Mouse (Mus musculus): ENCODE results near the gene Aggf1. TPM values are rescaled to one million over a fixed set of nuclear protein-coding genes. Genes with fewer than 3 reads are reported as not detected.

Gene Aggf1
- polyA plus RNA-seq, 1 experiment from 2014 or later, result 52.9 TPM

DNA sequence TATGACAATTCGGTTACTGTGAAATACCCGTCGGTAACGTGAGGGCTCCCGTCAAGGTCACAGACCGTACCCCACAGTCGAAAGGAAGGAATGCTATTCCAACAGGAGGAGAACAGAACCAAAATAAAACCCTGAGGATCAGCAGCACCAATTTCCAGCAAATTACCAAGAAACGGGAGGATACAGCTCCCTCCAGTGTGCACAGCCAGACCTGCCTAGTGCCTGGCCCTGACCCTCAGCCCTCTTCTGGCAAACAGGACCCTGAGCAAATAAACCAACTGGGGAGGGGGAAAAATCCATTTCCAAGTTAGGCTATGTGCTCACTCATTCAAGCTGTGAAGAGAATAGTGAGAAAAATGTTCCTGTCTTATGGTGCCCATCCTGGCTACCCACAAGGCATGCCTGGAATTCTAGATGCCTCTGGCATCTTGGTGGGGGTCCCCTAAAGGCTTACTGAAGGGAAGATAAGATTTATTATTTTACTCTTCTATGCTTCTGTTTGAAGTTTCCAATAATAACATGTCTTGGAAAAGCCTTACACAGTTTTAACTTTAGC, 68.0 kb downstream of the Aggf1 start:
- DNase-seq (ENCODE audit: low spot score), result no peak
- WGBS, result 68% methylated on average over 8 of the region's 8 CpGs
- H3K4me1 ChIP-seq (ENCODE audit: control insufficient read depth, insufficient read depth, low read length), result no peaks in the 10 kb centered on the region

DNA sequence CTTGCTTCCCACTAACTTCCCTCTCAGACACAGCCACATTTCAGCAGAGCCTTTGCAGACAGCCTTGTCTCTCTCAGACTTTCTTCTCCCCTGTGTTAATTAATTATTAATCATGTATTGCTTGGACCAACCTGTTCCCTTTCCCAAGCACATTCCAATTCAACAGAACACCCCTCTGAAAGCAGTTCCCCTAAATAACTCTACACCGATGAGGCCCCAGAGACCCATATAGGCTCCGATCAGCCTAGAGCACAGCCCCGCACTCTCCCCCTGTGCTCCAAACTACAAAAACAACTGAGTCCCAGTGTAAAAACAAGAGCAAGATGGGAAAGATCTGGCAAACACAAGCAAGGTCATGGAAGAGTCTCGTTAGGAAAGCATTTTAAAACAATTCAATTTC, 68.6 kb downstream of the Aggf1 start:
- no peak for DNase-seq (ENCODE audit: low spot score)
- no peaks in the 10 kb centered on the region for H3K4me1 ChIP-seq (ENCODE audit: control insufficient read depth, insufficient read depth, low read length)
- no peak overlapping the region for H3K4me3 ChIP-seq (ENCODE audit: low read depth, low read length)
- WGBS, result 66% methylated on average over 4 of the region's 4 CpGs
- H3K9me3 ChIP-seq (ENCODE audit: control insufficient read depth, low read length), result no peaks in the 10 kb centered on the region
- ATAC-seq (ENCODE audit: insufficient read depth, low FRiP score, low TSS enrichment), result no peak
- no peaks in the 10 kb centered on the region for H3K36me3 ChIP-seq (ENCODE audit: control insufficient read depth, insufficient read depth, low read length)
- no peak overlapping the region for H3K9ac ChIP-seq (ENCODE audit: low read length)
- H3K27ac ChIP-seq (ENCODE audit: low read depth, low read length), result no peak overlapping the region
- H3K4me2 ChIP-seq (ENCODE audit: low read depth), result no peak overlapping the region
- no peaks in the 10 kb centered on the region for H3K27me3 ChIP-seq (ENCODE audit: control insufficient read depth, insufficient read depth, low read length)

More for the DNA sequence above, 68.0 kb downstream of the Aggf1 start:
- ATAC-seq (ENCODE audit: insufficient read depth, low FRiP score, low TSS enrichment), result no peak
- Histone ChIP-seq H3K36me3 (ENCODE audit: control insufficient read depth, insufficient read depth, low read length) (no peaks in the 10 kb centered on the region), H3K4me2 (ENCODE audit: low read depth) (no peak overlapping the region), H3K4me3 (ENCODE audit: low read depth, low read length) (no peak overlapping the region), H3K27me3 (ENCODE audit: control insufficient read depth, insufficient read depth, low read length) (no peaks in the 10 kb centered on the region), H3K9me3 (ENCODE audit: control insufficient read depth, low read length) (no peaks in the 10 kb centered on the region), H3K9ac (ENCODE audit: low read length) (no peak overlapping the region), H3K27ac (ENCODE audit: low read depth, low read length) (no peak overlapping the region)

Other genes with a start within 250 kb of the Aggf1 start
- 3.6 and 4.1 TPM in 2 replicates for gene Pde8b, start 125.0 kb downstream of the Aggf1 start, polyA plus RNA-seq (2014; fragmentation: Nextera tagmentation; extraction: Ambion mirVana)
- 57.2 and 62.8 TPM in 2 replicates for gene Zbed3, start 51.7 kb downstream of the Aggf1 start, polyA plus RNA-seq (2014; fragmentation: Nextera tagmentation; extraction: Ambion mirVana)
- 0.82 and 1.2 TPM in 2 replicates for gene Crhbp, start 69.6 kb upstream of the Aggf1 start, polyA plus RNA-seq (2014; fragmentation: Nextera tagmentation; extraction: Ambion mirVana)
- gene S100z, start 103.4 kb upstream of the Aggf1 start, polyA plus RNA-seq (2014; fragmentation: Nextera tagmentation; extraction: Ambion mirVana), result not detected in 2 replicates
- not detected in 2 replicates for gene F2rl1, start 149.9 kb upstream of the Aggf1 start, polyA plus RNA-seq (2014; fragmentation: Nextera tagmentation; extraction: Ambion mirVana)
- gene F2r, start 243.1 kb upstream of the Aggf1 start, polyA plus RNA-seq (2014; fragmentation: Nextera tagmentation; extraction: Ambion mirVana), result 134 and 146 TPM in 2 replicates

Measured in neural tube, embryonic 11.5 days (tissue).